In the genomic region with DNA sequence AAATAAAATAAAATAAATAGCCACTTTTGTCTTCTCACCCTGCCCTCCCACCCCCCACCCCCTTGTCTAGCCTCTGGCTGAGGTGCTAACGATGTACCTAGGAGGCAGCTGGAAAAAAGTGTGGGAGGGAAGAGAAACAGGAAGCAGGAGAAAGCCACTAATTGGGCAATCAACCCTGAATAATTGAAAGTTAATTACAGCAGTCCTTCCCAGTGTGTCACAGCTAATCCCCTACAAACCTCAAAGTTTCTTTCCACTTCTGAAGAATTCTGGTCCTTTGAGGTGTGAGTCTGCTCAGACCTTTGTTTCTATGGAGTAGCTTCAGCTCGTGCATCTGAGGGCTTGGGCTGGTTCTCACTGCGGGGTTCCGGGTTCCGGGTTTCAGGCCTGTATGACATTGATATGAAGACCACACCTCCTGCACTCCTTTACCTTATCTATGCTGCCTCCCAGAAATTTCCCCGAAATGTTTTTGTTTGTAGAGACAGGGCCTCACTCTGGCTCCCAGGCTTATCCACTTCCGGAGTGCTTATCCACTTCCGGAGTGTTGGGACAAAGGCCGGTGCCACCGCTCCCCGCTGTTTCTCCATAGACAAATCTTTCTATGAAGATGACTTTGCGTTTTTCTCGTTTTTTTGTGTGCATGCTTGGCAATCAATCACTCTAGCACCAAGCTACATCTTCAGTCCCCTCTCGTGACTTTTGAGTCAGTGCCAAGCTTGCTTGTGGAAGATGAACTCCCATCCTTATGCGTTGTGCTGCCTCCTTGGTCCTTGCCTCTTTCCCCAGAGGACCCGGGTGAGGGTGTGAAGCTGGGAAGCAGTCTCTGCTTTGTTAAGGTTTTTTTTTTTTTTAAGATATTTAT, we compare ENCODE assay signal across 9 mouse cellular contexts.
DNase-seq lines count a peak whose midpoint lies in the region; ATAC-seq and TF ChIP-seq lines count a peak whose summit lies in the region.
"Had no signal": no experiment of that assay in that cellular context is flagged by ENCODE, and none has a peak within 500 bp of the region (broad histone marks: within the 10 kb centered on the region; RNA-seq: fewer than 3 reads in every experiment).

No protein-coding gene starts in this region.

- H3K36me3 ChIP-seq in forebrain, embryonic 10.5 days (replicated peaks), result no peaks in the 10 kb centered on the region
- H3K36me3 ChIP-seq in forebrain, postnatal 0 days (ENCODE audit: insufficient read depth), result no peaks in the 10 kb centered on the region
- no peaks in the 10 kb centered on the region for H3K36me3 ChIP-seq in midbrain, embryonic 11.5 days (ENCODE audit: control insufficient read depth, insufficient read depth, low read length)
- H3K36me3 ChIP-seq in midbrain, embryonic 15.5 days (replicated peaks), result no peaks in the 10 kb centered on the region
- H3K36me3 ChIP-seq in intestine, embryonic 16.5 days (ENCODE audit: control insufficient read depth, insufficient read depth, low read length), result no peaks in the 10 kb centered on the region
- H3K36me3 ChIP-seq: neural tube, embryonic 12.5 days had no signal

- H3K4me1 ChIP-seq in forebrain, embryonic 10.5 days, result peaks cover 42% of the 10 kb centered on the region
- H3K4me1 ChIP-seq in forebrain, postnatal 0 days (ENCODE audit: insufficient read depth), result no peaks in the 10 kb centered on the region; the same call in 1 of the 2 replicates
- H3K4me1 ChIP-seq in midbrain, embryonic 11.5 days (ENCODE audit: control insufficient read depth, insufficient read depth, low read length), result no peaks in the 10 kb centered on the region
- H3K4me1 ChIP-seq in midbrain, embryonic 15.5 days, result 0 out of 2 replicates have a peak, but pooled peaks cover 8% of the 10 kb centered on the region
- H3K4me1 ChIP-seq in intestine, embryonic 16.5 days (ENCODE audit: control insufficient read depth, insufficient read depth, low read length), result no peaks in the 10 kb centered on the region
- H3K4me1 ChIP-seq: neural tube, embryonic 12.5 days had no signal

- H3K27me3 ChIP-seq in forebrain, embryonic 10.5 days (ENCODE audit: poor library complexity, severe bottlenecking), result peaks cover 29% of the 10 kb centered on the region
- no peaks in the 10 kb centered on the region for H3K27me3 ChIP-seq in forebrain, postnatal 0 days (ENCODE audit: insufficient read depth, low read length)
- H3K27me3 ChIP-seq in midbrain, embryonic 11.5 days (ENCODE audit: control insufficient read depth, insufficient read depth, low read length), result no peaks in the 10 kb centered on the region
- no peaks in the 10 kb centered on the region for H3K27me3 ChIP-seq in midbrain, embryonic 15.5 days (replicated peaks)
- no peaks in the 10 kb centered on the region for H3K27me3 ChIP-seq in intestine, embryonic 16.5 days (replicated peaks; ENCODE audit: control insufficient read depth, insufficient read depth, low read length)

- peak overlapping the region; percentile 12; the same call in 1 of the 2 replicates for H3K4me3 ChIP-seq in forebrain, embryonic 10.5 days
- H3K4me3 ChIP-seq in forebrain, postnatal 0 days (ENCODE audit: low read depth, low read length), result no peak overlapping the region
- H3K4me3 ChIP-seq in midbrain, embryonic 11.5 days (ENCODE audit: low read depth, low read length), result no peak overlapping the region
- H3K4me3 ChIP-seq in midbrain, embryonic 15.5 days, result no peak overlapping the region
- no peak overlapping the region for H3K4me3 ChIP-seq in intestine, embryonic 16.5 days (ENCODE audit: low read length)
- H3K4me3 ChIP-seq: neural tube, embryonic 12.5 days had no signal

- ATAC-seq in forebrain, postnatal 0 days, result no peak
- ATAC-seq in midbrain, embryonic 11.5 days (ENCODE audit: low FRiP score), result peak; percentile 60; the same call in 1 of the 2 replicates
- no peak; the same call in 1 of the 2 replicates for ATAC-seq in midbrain, embryonic 15.5 days (replicated peaks)
- peak; percentile 72 for ATAC-seq in intestine, embryonic 16.5 days

- DNase-seq in forebrain, embryonic 10.5 days (ENCODE audit: extremely low spot score, low spot score), result peak; percentile 51
- no peak for DNase-seq in forebrain, postnatal 0 days
- peak; percentile 72 for DNase-seq in midbrain, embryonic 11.5 days (ENCODE audit: low spot score, missing footprints)
- DNase-seq in retina, postnatal 1 day, result peak; percentile 64
- DNase-seq in left cerebral cortex, adult 18-20 months (ENCODE audit: low spot score in 2 of 2), result no peak
- no peak for DNase-seq in gastrocnemius, postnatal 4 days (ENCODE audit: low spot score in 2 of 2)

- H3K9me3 ChIP-seq in forebrain, embryonic 10.5 days, result no peaks in the 10 kb centered on the region
- H3K9me3 ChIP-seq in forebrain, postnatal 0 days (ENCODE audit: low read length), result no peaks in the 10 kb centered on the region
- H3K9me3 ChIP-seq in midbrain, embryonic 11.5 days (ENCODE audit: control insufficient read depth, low read length), result no peaks in the 10 kb centered on the region
- H3K9me3 ChIP-seq in midbrain, embryonic 15.5 days, result no peaks in the 10 kb centered on the region
- H3K9me3 ChIP-seq in intestine, embryonic 16.5 days (ENCODE audit: control insufficient read depth, low read length), result no peaks in the 10 kb centered on the region
- H3K9me3 ChIP-seq: neural tube, embryonic 12.5 days had no signal

- H3K27ac ChIP-seq in forebrain, embryonic 10.5 days, result peak overlapping the region; percentile 76
- no peak overlapping the region for H3K27ac ChIP-seq in forebrain, postnatal 0 days (ENCODE audit: low read depth, low read length)
- no peak overlapping the region for H3K27ac ChIP-seq in midbrain, embryonic 11.5 days (ENCODE audit: low read depth, low read length)
- H3K27ac ChIP-seq in midbrain, embryonic 15.5 days, result no peak overlapping the region
- H3K27ac ChIP-seq in intestine, embryonic 16.5 days (ENCODE audit: low read length), result no peak overlapping the region
- H3K27ac ChIP-seq: neural tube, embryonic 12.5 days had no signal

- H3K4me2 ChIP-seq in forebrain, postnatal 0 days (ENCODE audit: low read depth), result no peak overlapping the region
- no peak overlapping the region for H3K4me2 ChIP-seq in midbrain, embryonic 11.5 days
- H3K4me2 ChIP-seq in midbrain, embryonic 15.5 days, result no peak overlapping the region
- H3K4me2 ChIP-seq in intestine, embryonic 16.5 days (ENCODE audit: low read depth, low read length), result no peak overlapping the region
- H3K4me2 ChIP-seq: neural tube, embryonic 12.5 days had no signal

- H3K9ac ChIP-seq in forebrain, postnatal 0 days, result no peak overlapping the region
- no peak overlapping the region for H3K9ac ChIP-seq in midbrain, embryonic 11.5 days (ENCODE audit: low read length)
- H3K9ac ChIP-seq in midbrain, embryonic 15.5 days, result no peak overlapping the region
- no peak overlapping the region for H3K9ac ChIP-seq in intestine, embryonic 16.5 days (ENCODE audit: low read depth, low read length)
- H3K9ac ChIP-seq: neural tube, embryonic 12.5 days had no signal

- TF ChIP-seq CTCF in forebrain, postnatal 0 days (IDR thresholded peaks at IDR 0.05; ENCODE audit: low read depth), result no peak

- WGBS in forebrain, embryonic 10.5 days, result 39% methylated on average over 16 of the region's 16 CpGs
- WGBS in forebrain, postnatal 0 days, result 34% methylated on average over 16 of the region's 16 CpGs
- WGBS in midbrain, embryonic 11.5 days, result 61% methylated on average over 16 of the region's 16 CpGs
- 57% methylated on average over 16 of the region's 16 CpGs for whole genome bisulfite sequencing in midbrain, embryonic 15.5 days
- 59% methylated on average over 16 of the region's 16 CpGs for WGBS in intestine, embryonic 16.5 days

Comparison
In these comparisons a context has a peak if more than half of its experiments do, and no peak if none do; other contexts are left out.
1. DNase-seq: peak in forebrain, embryonic 10.5 days (single experiment), midbrain, embryonic 11.5 days (single experiment) and retina, postnatal 1 day (single experiment); none in forebrain, postnatal 0 days (single experiment), left cerebral cortex, adult 18-20 months (0 of 2) and gastrocnemius, postnatal 4 days (0 of 2).
2. ATAC-seq: peak in midbrain, embryonic 11.5 days (single experiment) and intestine, embryonic 16.5 days (single experiment); none in forebrain, postnatal 0 days (single experiment) and midbrain, embryonic 15.5 days (single experiment).